Mouse (Mus musculus) layer of hippocampus, adult 8-10 months (tissue): ENCODE measurements at regions not wholly inside any gene's neighbourhood (a gene's known extent, or its start where the extent isn't known, plus 50 kb on each side); places are given as distances from the start of the nearest gene placed in this dataset.
"Not testable (repeated sequence)": the region's sequence is repeated elsewhere in the genome, so short reads cannot be mapped to it uniquely, and the experiment has no call there.

Experiments
- DNase-seq, 2 experiments: peaks; one replicate each; pipeline ENCODE4 v3.0.0; 2022; ENCODE audit warnings: low spot score in 2 of 2

GRCm38 (mm10) chr8:15670722-15671121 is 624.8 kb upstream of the BB014433 start:
- DNase-seq, result no peak

GRCm38 (mm10) chr8:15670298-15670697 is 624.4 kb upstream of the BB014433 start:
- DNase-seq, result no peak

DNA sequence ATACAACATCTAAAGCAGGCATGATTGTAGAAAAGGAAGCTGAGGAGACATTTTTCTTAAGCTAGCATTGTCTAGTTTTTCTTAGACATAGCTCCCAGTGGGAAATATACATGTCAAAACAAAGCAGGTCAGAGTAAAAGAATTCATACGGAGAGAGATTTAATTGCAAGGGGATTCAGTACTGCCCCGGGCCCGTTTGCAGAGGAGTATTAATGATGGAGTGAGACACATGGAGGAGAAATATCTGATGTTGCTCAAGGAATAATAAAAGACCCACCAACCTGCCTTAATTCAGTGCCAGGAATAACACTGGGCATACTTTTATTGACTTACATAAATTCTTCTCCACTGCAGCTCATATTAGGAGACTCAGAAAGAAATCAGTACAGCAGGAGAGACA is 623.6 kb upstream of the BB014433 start:
- DNase-seq, result no peak

- no peak for DNase-seq
Observed at GRCm38 (mm10) chr8:15660602-15661001, 614.7 kb upstream of the BB014433 start.

DNA sequence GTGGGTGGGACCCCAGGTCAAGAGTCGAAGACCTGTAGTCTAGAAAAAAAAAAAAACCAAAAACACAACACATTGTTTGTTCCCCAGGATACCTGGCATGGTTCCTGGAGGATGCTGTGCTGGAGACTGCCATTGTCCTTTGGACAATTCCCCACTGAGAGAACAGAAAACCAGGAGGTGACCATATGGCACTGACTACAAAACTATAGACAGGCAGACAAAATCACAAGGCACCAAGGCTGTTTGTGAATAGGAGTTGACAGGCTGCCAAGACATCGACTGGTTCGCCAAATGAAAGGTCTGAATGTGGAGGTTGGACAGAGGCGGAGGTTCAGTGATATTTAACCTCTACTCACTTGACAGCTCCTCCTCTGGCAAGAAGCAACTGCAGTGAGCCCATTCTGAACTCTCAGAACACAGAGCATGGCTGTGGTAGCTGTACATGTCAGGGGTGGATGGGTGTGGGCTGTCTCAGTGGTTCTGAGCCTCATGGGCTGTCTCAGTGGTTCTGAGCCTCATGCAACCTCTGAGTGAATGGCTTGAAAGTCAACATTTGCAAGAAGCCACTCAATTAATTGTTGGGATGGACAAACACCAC is 589.0 kb upstream of the BB014433 start:
- no peak for DNase-seq

DNA sequence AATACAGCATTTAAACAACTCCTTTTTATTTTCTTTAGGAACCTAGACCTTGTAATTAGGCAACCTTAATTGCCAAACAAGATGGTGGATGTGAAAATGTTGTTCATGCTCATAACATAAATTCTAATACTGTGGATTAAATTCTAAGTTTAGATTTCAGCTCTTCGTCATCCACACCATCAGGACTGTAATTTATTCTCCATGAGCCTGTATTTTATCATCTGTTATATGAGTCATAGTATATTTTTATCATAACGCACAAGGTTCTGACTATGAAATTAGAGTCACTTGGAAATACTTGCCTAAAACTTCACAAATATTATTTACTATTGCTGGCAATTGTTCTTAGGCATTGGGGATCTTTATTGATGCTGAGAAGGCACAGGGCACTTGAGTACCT is 582.7 kb upstream of the BB014433 start:
- DNase-seq, result no peak

DNA sequence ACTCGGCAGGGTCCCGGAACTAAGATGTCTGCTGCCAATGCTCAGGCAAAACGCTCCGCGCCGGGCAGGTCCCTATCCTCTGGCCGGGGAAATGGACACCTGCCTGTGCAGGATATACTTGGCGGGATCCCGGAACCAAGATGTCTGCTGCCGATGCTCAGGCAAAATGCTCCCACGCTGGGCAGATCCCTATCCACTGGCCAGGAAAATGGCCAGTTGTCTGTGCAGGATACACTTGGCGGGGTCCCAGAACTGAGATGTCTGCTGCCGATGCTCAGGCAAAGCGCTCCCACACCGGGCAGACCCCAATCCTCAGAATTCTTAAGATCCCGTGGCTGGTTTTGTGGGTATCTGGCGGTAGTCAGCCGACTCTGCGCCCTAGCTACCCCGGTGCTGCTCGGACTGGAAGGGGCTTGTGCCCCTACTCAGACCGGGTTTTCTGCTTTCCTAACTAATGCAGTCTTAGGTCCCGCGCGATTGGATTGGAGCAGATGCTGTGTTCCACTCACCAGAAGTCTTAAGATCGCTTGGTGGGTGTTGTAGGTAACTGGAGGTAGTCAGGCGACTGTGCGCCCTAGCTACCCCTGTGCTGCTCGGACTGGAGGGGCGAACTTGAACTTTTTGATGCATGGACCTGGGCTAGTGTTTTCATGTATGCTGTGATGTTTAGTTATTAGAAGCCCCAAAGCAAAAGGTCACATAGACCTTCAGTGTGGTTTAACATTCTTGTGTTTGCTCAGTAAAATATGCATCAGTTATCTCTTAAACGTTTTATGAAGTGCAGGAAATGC is 577.9 kb upstream of the BB014433 start:
- not testable (repeated sequence) for DNase-seq

GRCm38 (mm10) chr8:15610217-15610616 is 564.3 kb upstream of the BB014433 start:
- DNase-seq, result no peak

DNA sequence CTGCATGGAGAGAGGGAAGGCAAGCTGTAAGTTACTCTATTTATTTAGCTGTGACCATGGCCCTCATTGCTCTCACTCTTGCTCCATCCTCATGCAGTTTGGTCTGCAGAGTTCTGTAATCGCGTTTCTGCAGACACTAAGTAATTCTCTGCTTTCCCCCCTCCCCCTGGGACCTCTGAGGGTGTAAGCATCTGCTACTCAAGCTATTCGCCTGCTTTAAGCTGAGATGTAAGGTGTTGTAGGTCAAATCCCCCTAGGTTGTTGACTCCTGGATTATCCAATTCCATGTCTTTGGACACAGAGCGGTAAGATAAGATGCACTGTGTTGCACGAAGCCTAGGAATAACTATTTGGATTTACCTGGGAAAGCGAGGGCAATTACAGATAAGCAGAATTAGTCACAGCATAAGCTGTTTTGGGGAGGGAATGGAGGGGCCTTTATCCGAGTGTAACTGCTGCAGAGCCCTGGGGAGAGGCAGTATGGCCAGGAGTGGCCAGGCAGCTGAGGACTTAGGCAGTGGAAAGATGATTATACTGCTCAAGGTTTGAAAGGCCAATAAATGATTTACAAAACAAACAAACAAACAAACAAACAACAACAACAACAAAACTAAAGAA is 561.8 kb upstream of the BB014433 start:
- no peak for DNase-seq

DNA sequence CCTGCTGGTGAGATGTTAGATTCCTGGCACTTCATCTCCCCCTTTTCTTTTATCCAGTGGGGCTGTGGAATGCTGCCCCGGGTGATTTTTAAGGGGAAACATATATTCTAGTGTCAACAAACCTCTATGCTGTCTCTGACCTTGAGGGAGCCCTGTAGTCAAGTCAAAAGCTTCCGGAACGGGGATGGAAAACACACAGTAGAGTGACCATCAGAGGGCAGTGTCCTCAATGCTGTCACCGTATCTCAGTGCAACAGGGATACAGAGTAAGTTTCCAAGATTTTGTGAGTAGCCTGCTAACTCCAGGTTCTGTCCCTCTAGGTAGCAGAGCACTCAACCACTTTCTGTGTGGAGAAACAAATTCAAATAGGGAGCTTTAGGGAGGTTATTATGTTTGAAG is 555.7 kb upstream of the BB014433 start:
- DNase-seq, result peak in 1 of 2 experiments; percentile 36

DNA sequence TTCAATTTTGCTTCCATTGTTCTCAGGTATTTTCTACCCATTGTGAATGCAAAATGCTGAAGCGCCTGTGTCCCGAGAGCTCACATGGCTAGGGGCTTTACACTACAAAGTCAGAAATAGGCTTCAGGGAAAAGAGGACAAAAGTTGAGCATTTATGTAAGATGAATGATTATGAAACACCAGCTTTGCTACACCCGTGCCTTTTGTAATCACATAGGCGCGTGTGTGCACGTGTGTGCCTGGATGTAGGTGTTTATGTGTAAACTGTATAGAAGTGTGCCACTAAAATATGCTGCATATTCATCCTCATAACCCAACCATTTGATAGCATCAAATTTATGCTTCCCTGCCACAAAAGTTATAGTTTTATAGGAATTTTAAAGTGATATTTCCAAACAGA is 547.2 kb upstream of the BB014433 start:
- DNase-seq, result no peak

DNA sequence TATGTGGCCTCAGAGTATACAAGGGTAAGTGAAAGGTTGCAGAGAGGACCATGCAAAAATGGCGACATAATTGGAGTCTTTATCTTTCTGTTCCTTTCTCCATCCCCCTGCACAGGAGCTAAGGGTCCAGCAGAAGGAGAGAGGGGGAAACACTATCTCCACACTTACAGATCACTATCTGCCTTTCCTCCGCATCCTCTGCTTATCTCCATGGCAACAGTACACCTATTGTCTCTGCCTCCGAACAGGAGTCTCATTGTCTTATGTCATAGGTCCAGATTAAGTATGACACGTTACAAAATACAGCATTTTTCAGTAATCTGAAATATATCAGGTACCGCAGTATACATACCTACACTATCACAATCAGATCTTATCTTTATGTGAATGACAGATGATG is 537.9 kb upstream of the BB014433 start:
- no peak for DNase-seq

DNA sequence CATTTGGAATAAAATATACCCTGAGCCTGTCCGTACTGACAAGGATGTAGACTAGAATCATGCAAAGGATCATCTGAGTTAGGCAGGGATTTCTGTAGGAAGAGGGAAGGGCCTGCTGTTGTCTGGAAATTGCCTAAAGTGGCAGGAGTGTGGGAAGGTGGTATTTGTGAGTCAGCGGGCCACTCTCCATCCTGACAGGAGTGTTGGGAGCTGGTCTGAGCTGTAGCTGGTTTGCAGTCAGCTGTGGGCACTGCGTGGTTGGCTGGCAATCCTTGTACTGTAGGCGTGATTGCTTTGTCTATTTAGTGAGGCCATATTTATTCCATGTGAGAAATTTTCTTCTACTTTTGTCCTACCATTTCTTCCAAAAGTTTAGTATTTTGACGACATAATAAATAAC is 524.2 kb upstream of the BB014433 start:
- peak; percentile 15 to 20 for DNase-seq

DNA sequence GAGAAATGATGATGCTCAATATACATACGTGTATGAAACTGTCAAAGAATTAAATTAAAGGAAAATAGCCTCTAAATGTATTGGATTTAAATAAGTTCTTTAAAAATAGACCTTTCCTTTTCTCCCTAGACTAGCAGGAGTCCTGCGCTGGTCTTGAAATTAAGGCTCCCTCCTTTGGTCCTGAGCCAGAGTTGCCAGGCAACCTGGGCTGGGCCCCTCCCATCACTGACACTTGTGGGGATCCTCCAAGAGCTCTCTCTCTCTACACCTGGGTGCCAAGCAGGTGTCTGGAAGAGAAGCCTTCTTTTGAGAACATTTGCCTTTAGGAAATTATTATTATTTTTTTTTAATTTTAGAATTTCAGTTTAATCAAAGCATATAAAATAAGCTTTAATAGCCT is 521.9 kb upstream of the BB014433 start:
- DNase-seq, result no peak

GRCm38 (mm10) chr8:15562310-15563296 is 516.7 kb upstream of the BB014433 start:
- peak; percentile 14 to 27 for DNase-seq

DNA sequence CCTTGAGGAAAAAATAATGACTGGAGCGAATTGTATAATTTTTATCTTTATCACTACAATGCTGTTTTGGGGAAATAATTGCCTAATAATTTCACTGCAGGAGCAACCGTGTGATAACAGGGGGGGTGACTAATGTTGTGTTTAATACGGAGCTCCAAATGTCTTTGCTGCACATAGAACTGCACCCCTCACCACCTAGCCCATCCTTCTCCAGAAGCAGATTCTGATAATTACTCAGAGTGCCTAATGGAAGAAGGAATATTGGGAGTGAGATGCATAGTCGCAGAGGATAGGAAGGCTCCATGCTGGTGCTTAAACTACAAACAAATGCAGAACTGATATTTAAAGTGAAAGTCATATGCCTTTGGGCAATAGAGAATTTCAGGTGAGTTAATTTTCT is 486.1 kb upstream of the BB014433 start:
- no peak for DNase-seq

DNA sequence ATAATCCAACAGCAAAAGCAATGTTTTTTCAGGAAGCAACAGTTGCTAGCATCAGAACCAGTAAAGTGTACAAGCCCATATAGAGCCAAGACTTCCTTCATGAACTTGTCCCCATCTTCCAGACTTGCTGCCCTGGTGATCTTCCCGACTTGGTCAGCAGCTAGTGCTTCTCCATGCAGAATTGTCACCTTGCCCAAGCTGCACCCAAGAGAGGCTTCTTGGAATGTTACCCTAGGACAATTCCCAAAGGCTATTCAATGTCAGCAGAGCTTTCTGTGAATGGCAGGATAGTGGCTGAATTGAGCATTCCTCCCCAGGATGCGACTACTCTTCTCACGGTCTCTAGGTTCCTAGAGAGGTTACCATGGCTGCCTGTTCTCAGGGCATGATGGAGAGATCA is 479.6 kb upstream of the BB014433 start:
- no peak for DNase-seq

DNA sequence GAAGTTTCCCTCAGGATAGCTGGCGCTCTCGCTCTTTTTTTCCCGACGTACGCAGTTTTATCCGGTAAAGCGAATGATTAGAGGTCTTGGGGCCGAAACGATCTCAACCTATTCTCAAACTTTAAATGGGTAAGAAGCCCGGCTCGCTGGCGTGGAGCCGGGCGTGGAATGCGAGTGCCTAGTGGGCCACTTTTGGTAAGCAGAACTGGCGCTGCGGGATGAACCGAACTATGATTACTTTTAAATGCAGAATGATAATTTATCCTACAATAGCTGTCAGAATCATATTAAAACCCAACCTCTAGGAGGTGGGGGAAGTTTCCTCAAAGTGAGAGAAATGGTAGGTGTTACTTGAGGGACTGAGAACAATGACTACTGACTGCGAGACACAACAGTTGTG is 474.0 kb upstream of the BB014433 start:
- peak; percentile 64 to 82 for DNase-seq

- DNase-seq, result peak in 1 of 2 experiments; percentile 16
Observed at GRCm38 (mm10) chr8:15500973-15501372, 455.1 kb upstream of the BB014433 start.

DNA sequence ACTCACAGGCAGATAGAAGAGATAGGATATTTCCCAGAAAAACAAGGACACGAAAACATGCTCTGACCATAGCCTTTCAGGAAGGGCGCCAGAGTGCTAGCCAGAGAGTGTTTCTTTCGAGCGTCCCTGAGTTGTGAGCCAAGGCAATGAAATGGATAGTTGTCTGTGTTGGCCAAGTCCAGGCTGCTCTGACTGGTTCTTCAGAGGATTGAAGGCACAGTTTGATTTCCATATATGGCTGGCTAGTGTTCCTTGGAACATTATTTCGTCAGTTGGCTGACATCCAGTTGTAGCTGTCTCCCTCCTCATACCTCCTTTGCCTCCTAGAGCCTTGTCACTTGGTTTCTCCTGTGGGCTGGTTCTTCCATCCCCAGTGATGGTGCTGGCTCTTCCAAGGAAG is 451.7 kb upstream of the BB014433 start:
- DNase-seq, result no peak

GRCm38 (mm10) chr8:15496248-15496647 is 450.4 kb upstream of the BB014433 start:
- peak; percentile 55 to 62 for DNase-seq

DNA sequence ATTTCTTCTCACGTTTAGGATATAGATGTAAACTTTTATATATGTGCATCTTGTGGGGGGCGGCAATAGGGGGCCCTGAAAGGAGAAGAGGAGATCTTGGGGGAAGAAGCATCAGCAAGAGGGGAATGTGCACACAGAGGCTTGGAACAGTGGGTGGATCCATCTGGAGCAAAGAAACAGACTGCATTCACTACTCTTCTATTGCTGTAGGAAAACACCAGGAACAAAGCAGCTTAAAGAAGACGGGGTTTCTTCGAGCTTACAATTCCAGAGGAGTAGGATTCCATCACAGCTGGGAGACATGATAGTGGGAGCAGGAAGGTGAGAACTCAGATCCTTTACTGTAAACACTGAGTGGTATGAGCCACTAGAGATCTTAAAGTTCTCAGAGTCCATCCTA is 444.9 kb upstream of the BB014433 start:
- no peak for DNase-seq
